Mouse (Mus musculus) forebrain, embryonic 13.5 days (tissue): ENCODE measurements at regions not wholly inside any gene's neighbourhood (a gene's known extent, or its start where the extent isn't known, plus 50 kb on each side); places are given as distances from the start of the nearest gene placed in this dataset.

Experiments used
- ATAC-seq: fragments of 200-750 bp; cut with Nextera tagmentation; 2 replicates; pipeline ENCODE4 v1.8.0; 2017
- H3K27ac ChIP-seq: fragments of 300-500 bp; sonication (generic); 2 replicates; pipeline ENCODE4 v1.5.1; 2015; ENCODE audit warnings: inconsistent platforms, mild to moderate bottlenecking, moderate library complexity
- H3K27me3 ChIP-seq: fragments of 300-500 bp; sonication (generic); 2 replicates; pipeline ENCODE4 v1.6.1; 2015; ENCODE audit warnings: mild to moderate bottlenecking, inconsistent platforms
- H3K36me3 ChIP-seq: fragments of 300-500 bp; sonication (generic); 2 replicates; pipeline ENCODE4 v1.6.1; 2015; ENCODE audit warnings: mild to moderate bottlenecking, inconsistent platforms; ENCODE audit not compliant: poor library complexity, severe bottlenecking
- H3K4me1 ChIP-seq: fragments of 300-500 bp; sonication (generic); 2 replicates; pipeline ENCODE4 v1.6.1; 2015; ENCODE audit warnings: inconsistent platforms
- H3K4me2 ChIP-seq: fragments of 300-500 bp; sonication (generic); 2 replicates; pipeline ENCODE4 v1.6.1; 2015; ENCODE audit warnings: inconsistent platforms, mild to moderate bottlenecking, moderate library complexity
- H3K4me3 ChIP-seq: fragments of 300-500 bp; sonication (generic); 2 replicates; pipeline ENCODE4 v1.5.1; 2015; ENCODE audit warnings: mild to moderate bottlenecking, inconsistent platforms
- H3K9ac ChIP-seq: fragments of 300-500 bp; sonication (generic); 2 replicates; pipeline ENCODE4 v1.6.1; 2015; ENCODE audit warnings: mild to moderate bottlenecking, inconsistent platforms
- H3K9me3 ChIP-seq: fragments of 300-500 bp; sonication (generic); replicated peaks from 2 replicates; pipeline ENCODE4 v1.6.1; 2016; ENCODE audit warnings: inconsistent platforms
- WGBS: fragments of 180-500 bp; shearing (Covaris S2); methylation state at CpG from one replicate; pipeline ENCODE4 v1.1.7; 2015; 5-methylcytosine and 5-hydroxymethylcytosine counted together

- no peak for ATAC-seq
- H3K36me3 ChIP-seq = no peaks in the 10 kb centered on the region
- no peak overlapping the region for H3K9ac ChIP-seq
- no peak overlapping the region for H3K27ac ChIP-seq
- peaks cover 3% of the 10 kb centered on the region; the same call in 1 of the 2 replicates for H3K4me1 ChIP-seq
- no peaks in the 10 kb centered on the region for H3K9me3 ChIP-seq
- no peaks in the 10 kb centered on the region for H3K27me3 ChIP-seq
- H3K4me2 ChIP-seq = no peak overlapping the region
- 23% methylated on average over 5 of the region's 5 CpGs for WGBS
- H3K4me3 ChIP-seq = no peak overlapping the region
These were observed 183.1 kb downstream of the Qdpr start for GRCm38 (mm10) chr5:45266914-45267313.

GRCm38 (mm10) chr5:45258486-45258885 lies 191.6 kb downstream of the Qdpr start:
- no peak overlapping the region for H3K4me2 ChIP-seq
- H3K9ac ChIP-seq = no peak overlapping the region
- no peak for ATAC-seq
- WGBS = 93% methylated on average over 1 of the region's 1 CpGs
- no peaks in the 10 kb centered on the region for H3K9me3 ChIP-seq
- no peaks in the 10 kb centered on the region for H3K27me3 ChIP-seq
- H3K4me1 ChIP-seq = no peaks in the 10 kb centered on the region
- H3K4me3 ChIP-seq = no peak overlapping the region
- H3K27ac ChIP-seq = no peak overlapping the region
- H3K36me3 ChIP-seq = no peaks in the 10 kb centered on the region

- Histone ChIP-seq H3K36me3 (no peaks in the 10 kb centered on the region), H3K27me3 (no peaks in the 10 kb centered on the region), H3K4me2 (no peak overlapping the region), H3K4me3 (no peak overlapping the region), H3K27ac (no peak overlapping the region), H3K4me1 (no peaks in the 10 kb centered on the region), H3K9me3 (no peaks in the 10 kb centered on the region), H3K9ac (no peak overlapping the region)
- WGBS = 77% methylated on average over 9 of the region's 9 CpGs
- no peak for ATAC-seq
These were observed 193.6 kb downstream of the Qdpr start for GRCm38 (mm10) chr5:45256256-45256999.

GRCm38 (mm10) chr5:45231856-45232255 lies 218.2 kb downstream of the Qdpr start:
- H3K27me3 ChIP-seq = no peaks in the 10 kb centered on the region
- H3K27ac ChIP-seq = no peak overlapping the region
- H3K9me3 ChIP-seq = no peaks in the 10 kb centered on the region
- no peaks in the 10 kb centered on the region for H3K36me3 ChIP-seq
- H3K9ac ChIP-seq = no peak overlapping the region
- no peak for ATAC-seq
- WGBS = 80% methylated on average over 4 of the region's 4 CpGs
- H3K4me1 ChIP-seq = no peaks in the 10 kb centered on the region
- H3K4me3 ChIP-seq = no peak overlapping the region
- no peak overlapping the region for H3K4me2 ChIP-seq

GRCm38 (mm10) chr5:45230097-45230496 lies 219.9 kb downstream of the Qdpr start:
- no peak for ATAC-seq
- no peaks in the 10 kb centered on the region for H3K27me3 ChIP-seq
- 85% methylated on average over 1 of the region's 1 CpGs for WGBS
- H3K4me3 ChIP-seq = no peak overlapping the region
- H3K4me1 ChIP-seq = no peaks in the 10 kb centered on the region
- no peaks in the 10 kb centered on the region for H3K36me3 ChIP-seq
- no peaks in the 10 kb centered on the region for H3K9me3 ChIP-seq
- H3K4me2 ChIP-seq = no peak overlapping the region
- H3K9ac ChIP-seq = no peak overlapping the region
- H3K27ac ChIP-seq = no peak overlapping the region

- Histone ChIP-seq H3K9ac (no peak overlapping the region), H3K4me2 (no peak overlapping the region), H3K4me1 (no peaks in the 10 kb centered on the region), H3K36me3 (no peaks in the 10 kb centered on the region), H3K9me3 (no peaks in the 10 kb centered on the region), H3K4me3 (no peak overlapping the region), H3K27me3 (no peaks in the 10 kb centered on the region), H3K27ac (no peak overlapping the region)
- 64% methylated on average over 3 of the region's 3 CpGs for WGBS
- no peak for ATAC-seq
These were observed 220.6 kb downstream of the Qdpr start for GRCm38 (mm10) chr5:45229477-45229876.

GRCm38 (mm10) chr5:45228226-45228927 lies 221.7 kb downstream of the Qdpr start:
- no peaks in the 10 kb centered on the region for H3K4me1 ChIP-seq
- H3K9me3 ChIP-seq = no peaks in the 10 kb centered on the region
- H3K4me3 ChIP-seq = no peak overlapping the region
- H3K27me3 ChIP-seq = no peaks in the 10 kb centered on the region
- no peak for ATAC-seq
- H3K9ac ChIP-seq = no peak overlapping the region
- no peak overlapping the region for H3K4me2 ChIP-seq
- H3K36me3 ChIP-seq = no peaks in the 10 kb centered on the region
- 80% methylated on average over 6 of the region's 6 CpGs for WGBS
- no peak overlapping the region for H3K27ac ChIP-seq

GRCm38 (mm10) chr5:45220272-45220916 lies 229.6 kb downstream of the Qdpr start:
- H3K27me3 ChIP-seq = no peaks in the 10 kb centered on the region
- no peaks in the 10 kb centered on the region for H3K36me3 ChIP-seq
- no peak overlapping the region for H3K4me3 ChIP-seq
- H3K9me3 ChIP-seq = no peaks in the 10 kb centered on the region
- H3K4me1 ChIP-seq = no peaks in the 10 kb centered on the region
- WGBS = 81% methylated on average over 6 of the region's 6 CpGs
- no peak for ATAC-seq
- no peak overlapping the region for H3K27ac ChIP-seq
- H3K9ac ChIP-seq = no peak overlapping the region
- no peak overlapping the region for H3K4me2 ChIP-seq

- no peak overlapping the region for H3K27ac ChIP-seq
- no peaks in the 10 kb centered on the region for H3K4me1 ChIP-seq
- WGBS = 95% methylated on average over 1 of the region's 1 CpGs
- H3K27me3 ChIP-seq = no peaks in the 10 kb centered on the region
- no peak overlapping the region for H3K4me2 ChIP-seq
- no peaks in the 10 kb centered on the region for H3K9me3 ChIP-seq
- H3K4me3 ChIP-seq = no peak overlapping the region
- H3K9ac ChIP-seq = no peak overlapping the region
- no peaks in the 10 kb centered on the region for H3K36me3 ChIP-seq
- no peak for ATAC-seq
These were observed 230.5 kb downstream of the Qdpr start for GRCm38 (mm10) chr5:45219558-45219957.

- H3K9ac ChIP-seq = no peak overlapping the region
- no peaks in the 10 kb centered on the region for H3K4me1 ChIP-seq
- WGBS = 38% methylated on average over 3 of the region's 3 CpGs
- no peak for ATAC-seq
- H3K36me3 ChIP-seq = no peaks in the 10 kb centered on the region
- no peak overlapping the region for H3K27ac ChIP-seq
- no peaks in the 10 kb centered on the region for H3K27me3 ChIP-seq
- no peak overlapping the region for H3K4me3 ChIP-seq
- no peaks in the 10 kb centered on the region for H3K9me3 ChIP-seq
- no peak overlapping the region for H3K4me2 ChIP-seq
These were observed 230.9 kb downstream of the Qdpr start for GRCm38 (mm10) chr5:45219101-45219500.

- Histone ChIP-seq H3K27me3 (no peaks in the 10 kb centered on the region), H3K4me3 (no peak overlapping the region), H3K4me2 (no peak overlapping the region), H3K4me1 (no peaks in the 10 kb centered on the region), H3K9me3 (no peaks in the 10 kb centered on the region), H3K9ac (no peak overlapping the region), H3K27ac (no peak overlapping the region), H3K36me3 (no peaks in the 10 kb centered on the region)
- ATAC-seq = no peak; the same call in 1 of the 2 replicates
These were observed 235.6 kb downstream of the Qdpr start for GRCm38 (mm10) chr5:45214475-45214874.

GRCm38 (mm10) chr5:45198408-45198807 lies 251.6 kb downstream of the Qdpr start:
- 90% methylated on average over 1 of the region's 1 CpGs for WGBS
- no peaks in the 10 kb centered on the region for H3K36me3 ChIP-seq
- H3K27me3 ChIP-seq = no peaks in the 10 kb centered on the region
- no peak overlapping the region for H3K4me2 ChIP-seq
- ATAC-seq = no peak
- H3K4me3 ChIP-seq = no peak overlapping the region
- no peaks in the 10 kb centered on the region for H3K4me1 ChIP-seq
- H3K9ac ChIP-seq = no peak overlapping the region
- H3K9me3 ChIP-seq = no peaks in the 10 kb centered on the region
- no peak overlapping the region for H3K27ac ChIP-seq
